Mouse (Mus musculus): ENCODE measurements around the gene Muc3. TPM values are rescaled to one million over a fixed set of nuclear protein-coding genes. Genes with fewer than 3 reads are reported as not detected.
A peak's percentile ranks its signal among the peaks of the same experiment; 100 is the strongest.

Muc3 gene
- total and polyA plus RNA-seq, 3 experiments = not detected

GRCm38 (mm10) chr5:137091560-137091959 is 57.6 kb downstream of the Muc3 start:
- H3K27ac ChIP-seq (ENCODE audit: control insufficient read depth, low read depth, low read length) = no peak overlapping the region
- H3K9me3 ChIP-seq (replicated peaks; ENCODE audit: insufficient read depth, low read length) = no peaks in the 10 kb centered on the region
- no peaks in the 10 kb centered on the region for H3K36me3 ChIP-seq (ENCODE audit: control insufficient read depth in 1 of 2, insufficient read depth in 2 of 2, low read length in 2 of 2)
- H3K4me1 ChIP-seq (ENCODE audit: control insufficient read depth in 1 of 2, insufficient read depth in 2 of 2, low read length in 2 of 2) = peaks cover 7 to 15% of the 10 kb centered on the region in 2 experiments
- no peak for DNase-seq (ENCODE audit: low read depth, low spot score)
- H3K9ac ChIP-seq (ENCODE audit: control insufficient read depth, low read depth, low read length, poor library complexity, severe bottlenecking) = no peak overlapping the region
- no peaks in the 10 kb centered on the region for H3K27me3 ChIP-seq (ENCODE audit: control insufficient read depth in 1 of 2, insufficient read depth in 2 of 2, low read length in 2 of 2)
- no peak overlapping the region for H3K4me3 ChIP-seq (ENCODE audit: control insufficient read depth in 1 of 2, insufficient read depth in 1 of 2, low read depth in 2 of 2, low read length in 2 of 2)
- TF ChIP-seq CTCF (IDR thresholded peaks at IDR 0.05 in 2 of 3, conservative IDR thresholded peaks at IDR 0.05 in 1 of 3; ENCODE audit: control insufficient read depth in 1 of 3, insufficient read depth in 1 of 3, low read depth in 2 of 3, low read length in 3 of 3, poor library complexity in 1 of 3, severe bottlenecking in 1 of 3) (no peak), MAFK (IDR thresholded peaks at IDR 0.05; ENCODE audit: borderline replicate concordance, low read depth, low read length) (no peak), MYB (IDR thresholded peaks at IDR 0.05; ENCODE audit: low read depth, low read length) (no peak)
- H3K79me2 ChIP-seq (ENCODE audit: control insufficient read depth, insufficient read depth, low read length, poor library complexity) = no peaks in the 10 kb centered on the region

GRCm38 (mm10) chr5:137090870-137091269 is 58.3 kb downstream of the Muc3 start:
- Histone ChIP-seq H3K4me1 (ENCODE audit: control insufficient read depth in 1 of 2, insufficient read depth in 2 of 2, low read length in 2 of 2) (peaks cover 4 to 16% of the 10 kb centered on the region in 2 experiments), H3K27ac (ENCODE audit: control insufficient read depth, low read depth, low read length) (no peak overlapping the region), H3K4me3 (ENCODE audit: control insufficient read depth in 1 of 2, insufficient read depth in 1 of 2, low read depth in 2 of 2, low read length in 2 of 2) (no peak overlapping the region), H3K79me2 (ENCODE audit: control insufficient read depth, insufficient read depth, low read length, poor library complexity) (no peaks in the 10 kb centered on the region), H3K9me3 (replicated peaks; ENCODE audit: insufficient read depth, low read length) (no peaks in the 10 kb centered on the region), H3K27me3 (ENCODE audit: control insufficient read depth in 1 of 2, insufficient read depth in 2 of 2, low read length in 2 of 2) (no peaks in the 10 kb centered on the region), H3K9ac (ENCODE audit: control insufficient read depth, low read depth, low read length, poor library complexity, severe bottlenecking) (no peak overlapping the region), H3K36me3 (ENCODE audit: control insufficient read depth in 1 of 2, insufficient read depth in 2 of 2, low read length in 2 of 2) (no peaks in the 10 kb centered on the region)
- TF ChIP-seq POLR2AphosphoS5 (IDR thresholded peaks at IDR 0.05; ENCODE audit: borderline replicate concordance, low read depth, low read length) = no peak
- TF ChIP-seq HCFC1 (IDR thresholded peaks at IDR 0.05; ENCODE audit: low read depth, low read length) = no peak
- peak in 1 of 2 experiments; percentile 31; a peak in 2 of 4 replicates for TF ChIP-seq EP300 (IDR thresholded peaks at IDR 0.05; ENCODE audit: low read depth in 1 of 2, low read length in 2 of 2)
- TF ChIP-seq TAL1 (IDR thresholded peaks at IDR 0.05; ENCODE audit: low read length) = no peak
- peak; percentile 69 for TF ChIP-seq RCOR1 (IDR thresholded peaks at IDR 0.05; ENCODE audit: low read depth, low read length)
- TF ChIP-seq MAZ (IDR thresholded peaks at IDR 0.05; ENCODE audit: low read depth, low read length) = no peak
- TF ChIP-seq NELFE (IDR thresholded peaks at IDR 0.05; ENCODE audit: low read depth, low read length) = no peak
- 0 out of 2 replicates have a peak, but pooled peaks have one; percentile 24 for TF ChIP-seq ETS1 (IDR thresholded peaks at IDR 0.05; ENCODE audit: low read depth, low read length)
- TF ChIP-seq UBTF (IDR thresholded peaks at IDR 0.05; ENCODE audit: borderline replicate concordance, insufficient read depth, low read depth, low read length) = no peak
- no peak for TF ChIP-seq JUND (IDR thresholded peaks at IDR 0.05; ENCODE audit: low read depth, low read length)
- no peak for TF ChIP-seq GABPA (IDR thresholded peaks at IDR 0.05; ENCODE audit: low read depth, low read length)
- no peak for TF ChIP-seq RAD21 (IDR thresholded peaks at IDR 0.05; ENCODE audit: low read depth, low read length)
- TF ChIP-seq SIN3A (IDR thresholded peaks at IDR 0.05; ENCODE audit: low read length) = no peak
- TF ChIP-seq MEF2A (IDR thresholded peaks at IDR 0.05; ENCODE audit: extremely low read depth, insufficient replicate concordance, low read depth, low read length, poor library complexity, severe bottlenecking) = no peak
- TF ChIP-seq GATA1 (IDR thresholded peaks at IDR 0.05; ENCODE audit: low read depth, low read length) = 0 out of 2 replicates have a peak, but pooled peaks have one; percentile 20
- TF ChIP-seq E2F4 (IDR thresholded peaks at IDR 0.05; ENCODE audit: borderline replicate concordance, low read depth, low read length) = no peak
- no peak for TF ChIP-seq USF1 (IDR thresholded peaks at IDR 0.05; ENCODE audit: low read depth, low read length)
- no peak for TF ChIP-seq KAT2A (conservative IDR thresholded peaks at IDR 0.05; ENCODE audit: low read depth, low read length)
- DNase-seq (ENCODE audit: low read depth, low spot score) = peak; percentile 45

Data from MEL (cell line).